Mouse (Mus musculus) limb, embryonic 15.5 days (tissue): Measurements from ENCODE around the gene Gm20388. TPM values are rescaled to one million over a fixed set of nuclear protein-coding genes. Genes with fewer than 3 reads are reported as not detected.

ENCODE experiments used
- ATAC-seq: fragments of 200-750 bp; cut with Nextera tagmentation; 2 replicates; pipeline ENCODE4 v1.8.0; 2017; ENCODE audit warnings: low read depth, moderate TSS enrichment; ENCODE audit not compliant: insufficient number of reproducible peaks, low FRiP score, low TSS enrichment
- H3K27ac ChIP-seq: fragments of 300-500 bp; sonication (generic); 2 replicates; pipeline ENCODE4 v1.5.1; 2015; ENCODE audit warnings: moderate library complexity, mild to moderate bottlenecking, inconsistent platforms
- H3K27me3 ChIP-seq: fragments of 300-500 bp; sonication (generic); 2 replicates; pipeline ENCODE4 v1.6.1; 2015; ENCODE audit warnings: inconsistent platforms
- H3K36me3 ChIP-seq: fragments of 300-500 bp; sonication (generic); 2 replicates; pipeline ENCODE4 v1.6.1; 2015; ENCODE audit warnings: inconsistent platforms
- H3K4me1 ChIP-seq: fragments of 300-500 bp; sonication (generic); 2 replicates; pipeline ENCODE4 v1.6.1; 2015; ENCODE audit warnings: inconsistent platforms
- H3K4me2 ChIP-seq: fragments of 300-500 bp; sonication (generic); 2 replicates; pipeline ENCODE4 v1.6.1; 2015; ENCODE audit warnings: mild to moderate bottlenecking, inconsistent platforms
- H3K4me3 ChIP-seq: fragments of 300-500 bp; sonication (generic); 2 replicates; pipeline ENCODE4 v1.5.1; 2015; ENCODE audit warnings: mild to moderate bottlenecking, inconsistent platforms
- H3K9ac ChIP-seq: fragments of 300-500 bp; sonication (generic); 2 replicates; pipeline ENCODE4 v1.6.1; 2015; ENCODE audit warnings: inconsistent platforms
- H3K9me3 ChIP-seq: fragments of 300-500 bp; sonication (generic); 2 replicates; pipeline ENCODE4 v1.6.1; 2016; ENCODE audit warnings: inconsistent platforms
- WGBS: fragments of 180-500 bp; shearing (Covaris S2); methylation state at CpG from one replicate; pipeline ENCODE4 v1.1.7; 2015; 5-methylcytosine and 5-hydroxymethylcytosine counted together
- polyA plus RNA-seq: library from polyadenylated mRNA; unstranded; fragments of >200 nt; fragmentation: Nextera tagmentation; extraction: Ambion mirVana; gene quantifications from 2 replicates; pipeline ENCODE4 v1.2.1, GENCODE M21; 2015

The Gm20388 gene
- polyA plus RNA-seq, 1 experiment from 2014 or later, result 4.9 TPM

GRCm38 (mm10) chr8:120530954-120531656, 620.5 kb downstream of the Gm20388 start:
- Histone ChIP-seq H3K9me3 (no peaks in the 10 kb centered on the region), H3K27me3 (peaks cover 9% of the 10 kb centered on the region), H3K4me3 (no peak overlapping the region), H3K9ac (no peak overlapping the region), H3K36me3 (no peaks in the 10 kb centered on the region), H3K4me2 (no peak overlapping the region), H3K4me1 (peaks cover 80% of the 10 kb centered on the region), H3K27ac (no peak overlapping the region)
- 55% methylated on average over 16 of the region's 16 CpGs for WGBS
- ATAC-seq, result no peak

DNA sequence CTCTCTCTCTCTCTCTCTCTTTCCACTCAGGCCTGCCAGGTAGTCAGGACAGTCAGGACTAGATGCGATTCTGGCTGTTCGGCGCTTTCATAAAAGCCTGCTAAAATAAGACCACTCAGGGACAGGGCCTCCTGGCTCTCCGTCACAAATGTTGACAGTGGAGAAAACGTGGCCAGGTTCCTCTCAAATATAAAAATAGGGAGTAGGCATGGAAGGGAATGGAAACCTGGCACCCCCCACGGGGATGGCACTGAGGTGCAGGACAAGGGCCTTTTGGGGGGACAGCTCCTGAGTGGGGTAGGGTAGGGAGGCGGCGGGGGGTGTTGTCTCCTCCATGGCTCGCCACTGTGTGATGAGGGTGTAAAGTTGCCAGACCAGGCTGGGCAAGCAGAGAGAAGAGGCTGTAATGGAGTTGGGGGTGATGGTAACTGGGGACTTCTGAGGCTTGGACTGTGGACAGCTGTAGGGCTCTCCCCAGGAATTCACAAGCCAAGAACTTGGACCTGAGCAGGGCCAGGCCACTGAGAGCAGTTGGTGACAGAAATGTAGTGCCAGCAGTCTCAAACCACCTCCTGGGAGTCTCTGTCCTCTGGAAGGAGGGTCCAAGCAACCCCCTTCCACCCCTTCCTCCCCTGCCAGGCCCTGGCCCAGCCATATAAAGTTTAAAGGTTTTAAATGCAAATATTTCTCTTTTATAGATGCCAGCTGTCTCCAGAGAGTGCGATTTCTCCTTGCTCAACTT, 621.3 kb downstream of the Gm20388 start:
- H3K9ac ChIP-seq, result no peak overlapping the region

GRCm38 (mm10) chr8:120532517-120533215, 622.0 kb downstream of the Gm20388 start:
- Histone ChIP-seq H3K27me3 (peaks cover 9% of the 10 kb centered on the region), H3K9ac (no peak overlapping the region), H3K36me3 (no peaks in the 10 kb centered on the region), H3K9me3 (no peaks in the 10 kb centered on the region), H3K27ac (peak overlapping the region; percentile 27; the same call in 1 of the 2 replicates), H3K4me2 (peak overlapping the region; percentile 37), H3K4me3 (0 out of 2 replicates have a peak overlapping the region, but pooled peaks have one; percentile 9), H3K4me1 (peaks cover 81% of the 10 kb centered on the region)
- WGBS, result 5% methylated on average over 28 of the region's 29 CpGs
- ATAC-seq, result no peak

More for the DNA sequence above, 621.3 kb downstream of the Gm20388 start:
- peak overlapping the region; percentile 37; the same call in 1 of the 2 replicates for H3K4me2 ChIP-seq
- H3K27me3 ChIP-seq, result peaks cover 9% of the 10 kb centered on the region
- 47% methylated on average over 10 of the region's 10 CpGs for WGBS
- no peak for ATAC-seq
- peaks cover 80% of the 10 kb centered on the region for H3K4me1 ChIP-seq
- H3K27ac ChIP-seq, result peak overlapping the region; percentile 47; the same call in 1 of the 2 replicates
- no peak overlapping the region for H3K4me3 ChIP-seq
- no peaks in the 10 kb centered on the region for H3K36me3 ChIP-seq
- no peaks in the 10 kb centered on the region for H3K9me3 ChIP-seq

- H3K9ac ChIP-seq, result no peak overlapping the region
- no peaks in the 10 kb centered on the region for H3K36me3 ChIP-seq
- H3K27me3 ChIP-seq, result peaks cover 9% of the 10 kb centered on the region
- H3K9me3 ChIP-seq, result no peaks in the 10 kb centered on the region
- ATAC-seq, result no peak
- H3K4me3 ChIP-seq, result no peak overlapping the region
- H3K4me1 ChIP-seq, result peaks cover 81% of the 10 kb centered on the region
- no peak overlapping the region for H3K27ac ChIP-seq
- WGBS, result 29% methylated on average over 3 of the region's 3 CpGs
- H3K4me2 ChIP-seq, result peak overlapping the region; percentile 37
Measured at GRCm38 (mm10) chr8:120533380-120533779, 622.7 kb downstream of the Gm20388 start.

DNA sequence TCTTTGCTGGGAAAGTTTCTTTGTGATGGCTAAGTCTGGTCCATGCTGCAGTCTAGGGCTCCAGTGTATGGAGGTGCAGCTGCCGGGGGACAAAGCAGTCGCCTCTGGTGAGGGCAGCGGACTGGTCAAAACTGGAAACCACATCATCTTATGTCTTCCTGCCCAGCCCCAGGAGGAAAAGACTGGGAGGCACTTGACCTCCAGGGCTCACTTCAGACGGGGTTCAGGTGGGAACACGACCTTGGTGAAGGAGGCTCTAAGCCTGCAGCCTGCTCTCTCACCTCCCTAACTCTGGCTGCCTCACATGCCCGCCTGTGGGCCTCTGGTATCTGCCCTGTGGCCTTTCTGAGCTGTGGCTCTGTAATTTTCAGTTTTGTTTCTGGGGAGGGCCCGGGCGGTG, 623.4 kb downstream of the Gm20388 start:
- H3K4me1 ChIP-seq, result peaks cover 81% of the 10 kb centered on the region
- H3K9ac ChIP-seq, result no peak overlapping the region
- WGBS, result 57% methylated on average over 8 of the region's 8 CpGs
- H3K27ac ChIP-seq, result no peak overlapping the region
- no peak overlapping the region for H3K4me3 ChIP-seq
- peaks cover 9% of the 10 kb centered on the region for H3K27me3 ChIP-seq
- H3K9me3 ChIP-seq, result no peaks in the 10 kb centered on the region
- no peaks in the 10 kb centered on the region for H3K36me3 ChIP-seq
- no peak overlapping the region for H3K4me2 ChIP-seq
- ATAC-seq, result no peak

GRCm38 (mm10) chr8:120534504-120535368, 624.1 kb downstream of the Gm20388 start:
- peak; percentile 30; the same call in 1 of the 2 replicates for ATAC-seq
- H3K9ac ChIP-seq, result no peak overlapping the region

GRCm38 (mm10) chr8:120535452-120536305, 625.0 kb downstream of the Gm20388 start:
- H3K36me3 ChIP-seq, result no peaks in the 10 kb centered on the region
- WGBS, result under 1% methylated on average over 70 of the region's 79 CpGs
- H3K27me3 ChIP-seq, result peaks cover 9% of the 10 kb centered on the region
- H3K4me1 ChIP-seq, result peaks cover 94% of the 10 kb centered on the region
- H3K27ac ChIP-seq, result peak overlapping the region; percentile 77
- H3K4me2 ChIP-seq, result peak overlapping the region; percentile 93
- H3K9ac ChIP-seq, result peak overlapping the region; percentile 50
- no peaks in the 10 kb centered on the region for H3K9me3 ChIP-seq
- peak overlapping the region; percentile 60 for H3K4me3 ChIP-seq
- ATAC-seq, result no peak

More at GRCm38 (mm10) chr8:120534504-120535368, 624.1 kb downstream of the Gm20388 start:
- no peaks in the 10 kb centered on the region for H3K9me3 ChIP-seq
- no peaks in the 10 kb centered on the region for H3K36me3 ChIP-seq
- 18% methylated on average over 14 of the region's 14 CpGs for WGBS
- peaks cover 85% of the 10 kb centered on the region for H3K4me1 ChIP-seq
- no peak overlapping the region for H3K27ac ChIP-seq
- H3K27me3 ChIP-seq, result peaks cover 9% of the 10 kb centered on the region
- H3K4me2 ChIP-seq, result no peak overlapping the region; the same call in 1 of the 2 replicates
- no peak overlapping the region for H3K4me3 ChIP-seq

DNA sequence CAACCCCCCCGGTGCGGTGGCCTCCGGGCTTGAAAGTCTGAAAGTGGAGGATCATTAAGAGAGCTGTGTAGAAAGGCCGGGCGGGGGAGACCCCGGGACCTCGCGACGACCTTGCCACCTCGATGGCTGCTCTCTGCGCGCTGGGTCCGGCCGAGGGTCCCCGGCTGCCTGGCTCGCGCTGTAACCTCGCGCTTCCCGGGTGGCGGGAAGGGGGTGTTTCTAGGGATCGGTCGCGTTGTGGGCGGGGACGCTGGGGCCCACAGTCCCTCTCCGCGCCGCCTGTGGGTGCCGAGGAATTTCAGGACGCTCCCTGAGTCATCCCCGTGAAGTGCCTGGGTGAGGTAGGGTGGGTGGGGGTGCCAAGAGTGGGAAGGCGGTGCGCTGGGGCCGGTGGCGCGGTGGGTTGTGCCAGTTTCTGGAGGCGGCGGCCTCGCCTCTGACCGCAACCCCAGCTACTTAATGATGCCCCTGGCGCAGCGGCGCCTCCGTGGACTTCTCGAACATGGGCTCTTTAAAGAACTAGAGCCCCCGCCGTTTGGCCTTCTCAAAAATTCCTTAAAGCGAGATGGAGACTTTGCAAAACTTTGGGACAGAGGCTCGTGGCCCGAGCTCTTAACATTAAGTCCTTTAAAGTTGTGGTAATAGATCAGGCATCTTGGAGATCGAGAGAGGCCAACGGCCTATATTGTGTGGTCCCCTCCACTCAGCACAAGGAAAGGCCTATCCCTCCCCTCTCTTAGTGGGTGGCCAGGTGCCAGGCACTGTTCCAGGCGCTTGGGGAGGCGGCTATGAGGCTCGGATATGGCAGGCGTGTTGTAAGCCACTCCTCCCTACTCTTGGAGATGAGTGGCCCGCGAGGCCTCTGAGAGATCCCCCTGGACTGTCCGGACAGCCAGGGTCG, 625.9 kb downstream of the Gm20388 start:
- WGBS, result under 1% methylated on average over 61 of the region's 61 CpGs
- no peaks in the 10 kb centered on the region for H3K36me3 ChIP-seq
- H3K27me3 ChIP-seq, result peaks cover 9% of the 10 kb centered on the region
- H3K4me2 ChIP-seq, result peak overlapping the region; percentile 93
- peak overlapping the region; percentile 50 for H3K9ac ChIP-seq
- H3K27ac ChIP-seq, result peak overlapping the region; percentile 77
- H3K4me1 ChIP-seq, result peaks cover 92% of the 10 kb centered on the region
- H3K9me3 ChIP-seq, result no peaks in the 10 kb centered on the region
- H3K4me3 ChIP-seq, result peak overlapping the region; percentile 60
- peak; percentile 15; the same call in 1 of the 2 replicates for ATAC-seq

DNA sequence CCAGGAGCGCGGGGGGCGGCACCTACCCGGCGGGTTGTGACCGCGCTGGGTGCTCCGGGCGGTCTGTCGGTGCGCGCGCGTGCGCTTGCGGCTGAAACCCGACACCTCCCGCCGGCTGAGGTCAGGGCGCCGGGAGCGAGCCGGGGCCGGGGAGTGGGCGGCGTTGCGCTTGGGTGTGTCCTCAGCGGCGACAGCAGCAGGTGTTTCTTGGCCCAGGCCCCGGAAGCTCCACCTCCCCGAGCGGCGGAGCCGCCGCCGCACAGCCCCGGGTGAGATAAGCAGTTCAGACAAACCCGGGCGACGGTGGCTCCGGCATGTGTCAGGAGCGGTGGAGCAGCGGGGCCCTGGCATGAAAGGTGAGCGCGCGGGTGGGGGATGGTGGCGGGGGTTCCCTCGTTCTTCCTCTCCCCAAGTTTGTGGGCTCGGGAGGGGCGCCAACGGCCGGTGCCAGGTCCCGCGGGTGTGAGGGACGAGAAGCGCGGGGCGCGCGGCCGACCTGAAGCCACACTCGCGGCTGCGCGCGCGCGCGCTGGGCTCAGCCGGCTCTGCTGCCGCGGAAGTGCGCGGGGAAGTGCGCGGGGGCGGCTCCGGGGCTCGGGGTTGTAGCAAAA, 626.7 kb downstream of the Gm20388 start:
- 0 out of 2 replicates have a peak, but pooled peaks have one; percentile 2 for ATAC-seq
- H3K9ac ChIP-seq, result peak overlapping the region; percentile 31

More for the DNA sequence above, 626.7 kb downstream of the Gm20388 start:
- WGBS, result under 1% methylated on average over 74 of the region's 79 CpGs
- peak overlapping the region; percentile 77 for H3K27ac ChIP-seq
- peak overlapping the region; percentile 93 for H3K4me2 ChIP-seq
- H3K9me3 ChIP-seq, result no peaks in the 10 kb centered on the region
- H3K36me3 ChIP-seq, result no peaks in the 10 kb centered on the region
- peak overlapping the region; percentile 60 for H3K4me3 ChIP-seq
- peaks cover 9% of the 10 kb centered on the region for H3K27me3 ChIP-seq
- H3K4me1 ChIP-seq, result peaks cover 88% of the 10 kb centered on the region
